Mouse (Mus musculus): ENCODE measurements around the gene C130026I21Rik. TPM values are rescaled to one million over a fixed set of nuclear protein-coding genes. Genes with fewer than 3 reads are reported as not detected.
"Not testable (repeated sequence)": the region's sequence is repeated elsewhere in the genome, so short reads cannot be mapped to it uniquely, and the experiment has no call there.

The C130026I21Rik gene
- polyA plus RNA-seq (2015; fragmentation: Nextera tagmentation; extraction: Ambion mirVana) = 0.26 TPM in 1 of 2 replicates, not detected in the other

GRCm38 (mm10) chr1:85270466-85270865 lies at the start of gene C130026I21Rik:
TSS of gene C130026I21Rik (minus strand) at chr1:85270566.
- H3K4me2 ChIP-seq (ENCODE audit: low read length); ATAC-seq; H3K4me3 ChIP-seq (ENCODE audit: low read depth, low read length); H3K27ac ChIP-seq (ENCODE audit: low read length); H3K4me1 ChIP-seq (ENCODE audit: control insufficient read depth, insufficient read depth, low read length); H3K27me3 ChIP-seq (ENCODE audit: control insufficient read depth, insufficient read depth, low read depth, low read length); H3K9ac ChIP-seq (ENCODE audit: low read depth, low read length); H3K9me3 ChIP-seq (replicated peaks; ENCODE audit: control insufficient read depth, low read length, poor library complexity, severe bottlenecking); H3K36me3 ChIP-seq (ENCODE audit: control insufficient read depth, insufficient read depth, low read length): not testable (repeated sequence)
- no CpG with 5 or more reads among the region's 6 CpGs for WGBS

GRCm38 (mm10) chr1:85287063-85287462 lies 16.7 kb upstream of the C130026I21Rik start:
- not testable (repeated sequence) for H3K4me2 ChIP-seq (ENCODE audit: low read length); H3K4me1 ChIP-seq (ENCODE audit: control insufficient read depth, insufficient read depth, low read length); ATAC-seq; H3K27me3 ChIP-seq (ENCODE audit: control insufficient read depth, insufficient read depth, low read depth, low read length); H3K9me3 ChIP-seq (replicated peaks; ENCODE audit: control insufficient read depth, low read length, poor library complexity, severe bottlenecking); H3K4me3 ChIP-seq (ENCODE audit: low read depth, low read length); H3K9ac ChIP-seq (ENCODE audit: low read depth, low read length); H3K27ac ChIP-seq (ENCODE audit: low read length); H3K36me3 ChIP-seq (ENCODE audit: control insufficient read depth, insufficient read depth, low read length)
- 45% methylated on average over 4 of the region's 5 CpGs for WGBS

DNA sequence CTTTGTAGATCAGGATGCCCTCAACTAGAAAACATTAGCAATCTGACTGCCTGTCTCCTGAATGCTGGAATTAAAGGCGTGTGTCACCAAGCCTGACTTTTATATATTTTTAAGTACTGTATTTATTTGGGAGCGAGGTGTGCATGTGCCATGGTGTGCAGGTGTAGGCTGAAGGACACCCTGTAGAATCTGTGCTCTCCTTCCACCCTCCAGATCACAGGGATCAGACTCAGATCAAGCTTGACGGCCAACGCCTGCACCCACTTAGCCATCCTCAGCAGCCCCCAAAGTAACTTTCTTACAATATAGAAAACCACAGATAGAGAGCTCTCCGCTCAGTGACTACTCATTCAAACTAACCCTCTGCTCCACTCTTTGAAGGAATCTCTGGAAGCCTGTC lies 6.1 kb upstream of the C130026I21Rik start:
- not testable (repeated sequence) for H3K27me3 ChIP-seq (ENCODE audit: control insufficient read depth, insufficient read depth, low read depth, low read length); H3K27ac ChIP-seq (ENCODE audit: low read length); ATAC-seq; H3K9ac ChIP-seq (ENCODE audit: low read depth, low read length); H3K4me1 ChIP-seq (ENCODE audit: control insufficient read depth, insufficient read depth, low read length); H3K36me3 ChIP-seq (ENCODE audit: control insufficient read depth, insufficient read depth, low read length); H3K9me3 ChIP-seq (replicated peaks; ENCODE audit: control insufficient read depth, low read length, poor library complexity, severe bottlenecking); H3K4me3 ChIP-seq (ENCODE audit: low read depth, low read length); H3K4me2 ChIP-seq (ENCODE audit: low read length)
- 68% methylated on average over 4 of the region's 5 CpGs for WGBS

- 53% methylated on average over 1 of the region's 2 CpGs for WGBS
- ATAC-seq = not testable (repeated sequence)
Measured at GRCm38 (mm10) chr1:85258634-85259033, 11.7 kb downstream of the C130026I21Rik start.

GRCm38 (mm10) chr1:85255217-85255616 lies 15.1 kb downstream of the C130026I21Rik start:
- not testable (repeated sequence) for H3K9ac ChIP-seq (ENCODE audit: low read depth, low read length); ATAC-seq; H3K36me3 ChIP-seq (ENCODE audit: control insufficient read depth, insufficient read depth, low read length); H3K9me3 ChIP-seq (replicated peaks; ENCODE audit: control insufficient read depth, low read length, poor library complexity, severe bottlenecking); H3K27me3 ChIP-seq (ENCODE audit: control insufficient read depth, insufficient read depth, low read depth, low read length); H3K27ac ChIP-seq (ENCODE audit: low read length); H3K4me2 ChIP-seq (ENCODE audit: low read length); H3K4me3 ChIP-seq (ENCODE audit: low read depth, low read length); H3K4me1 ChIP-seq (ENCODE audit: control insufficient read depth, insufficient read depth, low read length)
- WGBS = 58% methylated on average over 2 of the region's 3 CpGs

More at GRCm38 (mm10) chr1:85258634-85259033, 11.7 kb downstream of the C130026I21Rik start:
- H3K4me3 ChIP-seq (ENCODE audit: low read depth, low read length); H3K27ac ChIP-seq (ENCODE audit: low read length); H3K36me3 ChIP-seq (ENCODE audit: control insufficient read depth, insufficient read depth, low read length); H3K27me3 ChIP-seq (ENCODE audit: control insufficient read depth, insufficient read depth, low read depth, low read length); H3K4me1 ChIP-seq (ENCODE audit: control insufficient read depth, insufficient read depth, low read length); H3K9me3 ChIP-seq (replicated peaks; ENCODE audit: control insufficient read depth, low read length, poor library complexity, severe bottlenecking); H3K9ac ChIP-seq (ENCODE audit: low read depth, low read length); H3K4me2 ChIP-seq (ENCODE audit: low read length): not testable (repeated sequence)

DNA sequence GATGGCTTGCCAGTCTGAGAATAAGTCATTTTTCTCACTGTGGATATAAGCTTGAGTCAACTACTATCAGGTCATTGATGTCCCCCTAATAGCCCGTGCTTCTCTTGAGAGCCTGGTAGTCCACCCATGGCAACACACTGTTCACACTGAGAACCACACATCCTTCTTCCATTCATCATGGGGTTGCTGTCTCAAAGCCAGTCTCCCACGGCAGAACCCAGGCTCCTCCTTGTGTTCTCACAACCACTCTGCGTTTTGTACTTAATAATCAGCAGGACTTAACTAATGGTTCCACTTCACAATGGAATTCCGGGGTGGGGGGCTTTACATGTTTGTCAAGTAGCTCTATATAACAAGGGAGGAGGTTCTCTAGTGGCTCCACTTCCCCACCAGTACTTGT lies 19.2 kb downstream of the C130026I21Rik start:
- not testable (repeated sequence) for H3K4me2 ChIP-seq (ENCODE audit: low read length); H3K4me3 ChIP-seq (ENCODE audit: low read depth, low read length); H3K27ac ChIP-seq (ENCODE audit: low read length); H3K36me3 ChIP-seq (ENCODE audit: control insufficient read depth, insufficient read depth, low read length); H3K27me3 ChIP-seq (ENCODE audit: control insufficient read depth, insufficient read depth, low read depth, low read length); ATAC-seq; H3K4me1 ChIP-seq (ENCODE audit: control insufficient read depth, insufficient read depth, low read length); H3K9ac ChIP-seq (ENCODE audit: low read depth, low read length)
- H3K9me3 ChIP-seq (replicated peaks; ENCODE audit: control insufficient read depth, low read length, poor library complexity, severe bottlenecking) = peaks cover 20% of the 10 kb centered on the region
- 83% methylated on average over 4 of the region's 4 CpGs for WGBS

DNA sequence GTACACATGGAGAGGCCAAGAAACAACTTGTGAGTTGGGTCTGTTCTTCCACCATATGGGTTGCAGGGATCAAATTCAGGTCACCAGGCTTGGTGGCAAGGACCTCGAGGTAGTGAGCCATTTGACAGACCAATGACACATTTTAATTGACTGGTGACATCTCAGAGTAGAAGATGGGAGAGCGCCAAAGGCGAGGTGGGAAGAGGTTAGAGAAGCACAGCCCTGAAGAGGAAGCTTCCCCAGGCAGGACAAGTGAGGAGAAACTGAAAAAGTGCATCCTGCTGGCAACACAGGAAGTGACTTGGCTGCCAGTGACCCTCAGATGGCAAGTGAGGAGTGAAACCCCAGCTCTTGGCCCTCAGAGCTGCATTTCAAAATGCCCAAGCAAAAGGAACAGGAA lies 21.4 kb downstream of the C130026I21Rik start:
- H3K9ac ChIP-seq (ENCODE audit: low read depth, low read length); H3K27me3 ChIP-seq (ENCODE audit: control insufficient read depth, insufficient read depth, low read depth, low read length); H3K4me2 ChIP-seq (ENCODE audit: low read length); H3K4me3 ChIP-seq (ENCODE audit: low read depth, low read length); H3K36me3 ChIP-seq (ENCODE audit: control insufficient read depth, insufficient read depth, low read length); H3K27ac ChIP-seq (ENCODE audit: low read length); H3K4me1 ChIP-seq (ENCODE audit: control insufficient read depth, insufficient read depth, low read length); ATAC-seq: not testable (repeated sequence)
- H3K9me3 ChIP-seq (replicated peaks; ENCODE audit: control insufficient read depth, low read length, poor library complexity, severe bottlenecking) = peaks cover 21% of the 10 kb centered on the region
- 61% methylated on average over 3 of the region's 3 CpGs for WGBS

- not testable (repeated sequence) for H3K4me3 ChIP-seq (ENCODE audit: low read depth, low read length); H3K9ac ChIP-seq (ENCODE audit: low read depth, low read length); H3K4me2 ChIP-seq (ENCODE audit: low read length); H3K36me3 ChIP-seq (ENCODE audit: control insufficient read depth, insufficient read depth, low read length); H3K27me3 ChIP-seq (ENCODE audit: control insufficient read depth, insufficient read depth, low read depth, low read length); H3K4me1 ChIP-seq (ENCODE audit: control insufficient read depth, insufficient read depth, low read length); ATAC-seq; H3K27ac ChIP-seq (ENCODE audit: low read length)
- WGBS = 77% methylated on average over 8 of the region's 8 CpGs
- peaks cover 25% of the 10 kb centered on the region for H3K9me3 ChIP-seq (replicated peaks; ENCODE audit: control insufficient read depth, low read length, poor library complexity, severe bottlenecking)
Measured at GRCm38 (mm10) chr1:85246776-85247460, 23.4 kb downstream of the C130026I21Rik start.

- H3K9me3 ChIP-seq (replicated peaks; ENCODE audit: control insufficient read depth, low read length, poor library complexity, severe bottlenecking) = peaks cover 23% of the 10 kb centered on the region
- not testable (repeated sequence) for H3K36me3 ChIP-seq (ENCODE audit: control insufficient read depth, insufficient read depth, low read length); H3K27me3 ChIP-seq (ENCODE audit: control insufficient read depth, insufficient read depth, low read depth, low read length); H3K4me3 ChIP-seq (ENCODE audit: low read depth, low read length); ATAC-seq; H3K4me1 ChIP-seq (ENCODE audit: control insufficient read depth, insufficient read depth, low read length); H3K4me2 ChIP-seq (ENCODE audit: low read length); H3K27ac ChIP-seq (ENCODE audit: low read length); H3K9ac ChIP-seq (ENCODE audit: low read depth, low read length)
- WGBS = 87% methylated on average over 4 of the region's 5 CpGs
Measured at GRCm38 (mm10) chr1:85246266-85246665, 24.1 kb downstream of the C130026I21Rik start.
